Mouse (Mus musculus) myocyte (in vitro differentiated cells): ENCODE results near the gene Gm379. TPM values are rescaled to one million over a fixed set of nuclear protein-coding genes. Genes with fewer than 3 reads are reported as not detected.

Source experiments
- H3K27me3 ChIP-seq: one replicate; pipeline ENCODE4 v1.6.1; 2011; ENCODE audit not compliant: control insufficient read depth, insufficient read depth, insufficient read length
- H3K36me3 ChIP-seq: one replicate; pipeline ENCODE4 v1.6.1; 2011; ENCODE audit not compliant: control insufficient read depth, insufficient read depth
- H3K4me2 ChIP-seq: one replicate; pipeline ENCODE4 v1.6.1; 2011; ENCODE audit warnings: low read depth, control low read depth
- H3K4me3 ChIP-seq: one replicate; pipeline ENCODE4 v1.5.1; 2011; ENCODE audit warnings: mild to moderate bottlenecking, control low read depth, moderate library complexity
- H3K79me2 ChIP-seq: one replicate; pipeline ENCODE4 v1.6.1; 2011; ENCODE audit not compliant: control insufficient read depth, insufficient read depth
- H3ac ChIP-seq: one replicate; pipeline ENCODE4 v1.6.1; 2011; ENCODE audit not compliant: control insufficient read depth, insufficient read length
- CEBPB ChIP-seq: IDR thresholded peaks from 2 replicates; pipeline ENCODE4 v1.6.1; 2011; ENCODE audit warnings: mild to moderate bottlenecking, moderate library complexity; ENCODE audit not compliant: poor library complexity, insufficient read depth, severe bottlenecking
- E2F4 ChIP-seq: IDR thresholded peaks from one replicate; pipeline ENCODE4 v1.6.1; 2011; ENCODE audit warnings: mild to moderate bottlenecking, control low read depth, moderate library complexity; ENCODE audit not compliant: insufficient read depth
- MAX ChIP-seq: IDR thresholded peaks from one replicate; pipeline ENCODE4 v1.6.1; 2011; ENCODE audit warnings: low read depth, mild to moderate bottlenecking, control low read depth
- MYOD1 ChIP-seq, 3 experiments: IDR thresholded peaks; one replicate each; pipeline ENCODE4 v1.6.1; 2011; ENCODE audit warnings: control low read depth in 2 of 3, low read depth in 2 of 3, mild to moderate bottlenecking in 2 of 3, moderate library complexity in 1 of 3; ENCODE audit not compliant: insufficient read length in 2 of 3, control insufficient read depth in 1 of 3
- MYOG ChIP-seq, 3 experiments: IDR thresholded peaks; one replicate each; pipeline ENCODE4 v1.6.1; 2011; ENCODE audit warnings: control low read depth in 2 of 3, low read depth in 2 of 3, mild to moderate bottlenecking in 2 of 3; ENCODE audit not compliant: insufficient read length in 2 of 3, control insufficient read depth in 1 of 3, insufficient read depth in 1 of 3
- POLR2A ChIP-seq: IDR thresholded peaks from one replicate; pipeline ENCODE4 v1.6.1; 2011; ENCODE audit warnings: low read depth, mild to moderate bottlenecking, control low read depth, moderate library complexity; ENCODE audit not compliant: insufficient read length
- POLR2AphosphoS2 ChIP-seq: IDR thresholded peaks from one replicate; pipeline ENCODE4 v1.6.1; 2011; ENCODE audit warnings: low read depth, control low read depth; ENCODE audit not compliant: insufficient read length
- REST ChIP-seq: IDR thresholded peaks from one replicate; pipeline ENCODE4 v1.6.1; 2011; ENCODE audit warnings: mild to moderate bottlenecking, control low read depth, moderate library complexity; ENCODE audit not compliant: insufficient read depth, insufficient read length
- SRF ChIP-seq: IDR thresholded peaks from one replicate; pipeline ENCODE4 v1.6.1; 2011; ENCODE audit warnings: low read depth; ENCODE audit not compliant: control insufficient read depth, insufficient read length
- TCF12 ChIP-seq: IDR thresholded peaks from one replicate; pipeline ENCODE4 v1.6.1; 2011; ENCODE audit warnings: mild to moderate bottlenecking, control low read depth; ENCODE audit not compliant: poor library complexity, insufficient read depth, severe bottlenecking
- TCF3 ChIP-seq: IDR thresholded peaks from one replicate; pipeline ENCODE4 v1.6.1; 2011; ENCODE audit warnings: low read depth, control low read depth; ENCODE audit not compliant: insufficient read length
- USF1 ChIP-seq: IDR thresholded peaks from one replicate; pipeline ENCODE4 v1.6.1; 2011; ENCODE audit warnings: low read depth, mild to moderate bottlenecking, control low read depth, moderate library complexity
- polyA plus RNA-seq: library from polyadenylated mRNA; unstranded; fragments of >200 nt; fragmentation: generic; extraction: Trizol; gene quantifications from one replicate; pipeline ENCODE4 v1.2.1, GENCODE M21; 2012; ENCODE audit warnings: missing spikeins

The Gm379 gene
- 0.05 TPM for polyA plus RNA-seq

DNA sequence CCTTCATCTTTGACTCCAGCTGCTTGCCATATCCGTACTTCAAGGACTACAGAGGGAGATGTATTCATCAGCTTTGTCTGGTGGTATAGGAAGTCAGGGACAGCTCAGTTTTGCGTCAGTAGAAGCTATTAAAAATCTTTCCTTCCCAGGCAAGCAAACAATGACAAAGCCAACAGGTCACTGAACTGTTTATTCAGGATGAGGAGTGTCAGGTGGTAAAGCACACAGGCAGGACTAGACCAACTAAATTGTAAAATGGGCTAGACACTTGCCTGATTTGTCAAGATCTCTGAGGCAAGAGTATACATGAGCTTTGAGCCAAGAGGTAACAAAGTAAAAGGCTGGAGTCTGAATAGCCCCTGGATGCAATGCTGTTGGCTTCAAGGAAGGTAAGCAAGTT, at the start of gene Gm379:
Gm379 (minus strand) TSS at position 7 of the 400 bp plus-strand sequence.
- no peak within 1 kb of the TSS for H3ac ChIP-seq
- H3K4me2 ChIP-seq = no peak within 1 kb of the TSS
- H3K79me2 ChIP-seq = no peaks in the 10 kb centered on the region
- no peaks in the 10 kb centered on the region for H3K36me3 ChIP-seq
- no peak within 1 kb of the TSS for H3K4me3 ChIP-seq
- H3K27me3 ChIP-seq = no peaks in the 10 kb centered on the region
- no peak for TF ChIP-seq CEBPB
- TF ChIP-seq TCF12 = no peak
- TF ChIP-seq POLR2AphosphoS2 = no peak
- TF ChIP-seq TCF3 = no peak
- TF ChIP-seq REST = no peak
- no peak for TF ChIP-seq MYOD1 (IDR thresholded peaks at IDR 0.05; ENCODE audit: control insufficient read depth in 1 of 3, insufficient read length in 2 of 3, low read depth in 2 of 3)

DNA sequence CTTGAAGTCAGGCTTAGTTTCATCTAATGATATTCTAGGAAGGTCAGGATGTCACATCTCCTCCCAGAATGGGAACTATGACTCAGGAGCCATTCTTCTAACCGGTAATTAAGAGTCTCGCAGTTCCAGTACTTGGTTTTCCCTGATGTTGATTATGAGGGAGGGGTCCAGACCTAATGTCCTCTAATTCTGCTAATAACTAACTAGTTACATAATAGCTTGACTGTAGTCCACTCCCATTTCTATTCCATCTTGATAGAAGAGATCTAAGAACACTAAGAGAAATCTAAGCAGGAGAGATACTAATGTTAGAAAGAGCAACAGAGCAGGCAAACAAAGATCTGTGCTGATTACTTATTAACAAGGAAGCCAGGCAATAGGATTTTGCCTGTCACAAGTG, 39.6 kb upstream of the Gm379 start:
- H3K36me3 ChIP-seq = no peaks in the 10 kb centered on the region
- no peak overlapping the region for H3K4me3 ChIP-seq
- TF ChIP-seq POLR2AphosphoS2 (no peak), MYOD1 (IDR thresholded peaks at IDR 0.05; ENCODE audit: control insufficient read depth in 1 of 3, insufficient read length in 2 of 3, low read depth in 2 of 3) (no peak), TCF3 (no peak), SRF (no peak), MYOG (IDR thresholded peaks at IDR 0.05; ENCODE audit: control insufficient read depth in 1 of 3, insufficient read depth in 1 of 3, insufficient read length in 2 of 3, low read depth in 2 of 3) (no peak), TCF12 (no peak), USF1 (no peak), POLR2A (no peak)
- H3K27me3 ChIP-seq = no peaks in the 10 kb centered on the region
- H3ac ChIP-seq = no peak overlapping the region
- no peaks in the 10 kb centered on the region for H3K79me2 ChIP-seq
- no peak overlapping the region for H3K4me2 ChIP-seq

DNA sequence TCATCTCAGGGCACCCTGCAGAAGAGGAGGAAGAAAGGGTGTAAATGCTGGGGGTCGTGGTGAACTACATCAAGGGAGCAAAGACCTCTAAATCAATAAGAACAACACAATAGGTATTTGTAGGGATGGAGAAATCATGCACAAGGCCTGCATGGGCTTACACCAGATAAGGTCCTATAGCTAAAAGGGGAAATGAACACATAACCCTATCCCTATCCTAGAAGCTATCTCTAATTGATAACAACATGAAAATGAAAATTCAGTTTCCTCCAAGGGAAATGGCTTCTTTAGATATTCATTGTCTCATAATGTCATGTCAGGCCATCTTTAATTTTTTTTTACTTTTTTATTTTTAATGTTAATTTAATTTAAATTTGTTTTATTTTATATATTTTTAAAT, 4.2 kb upstream of the Gm379 start:
- TF ChIP-seq CEBPB = no peak
- TF ChIP-seq REST = no peak
- no peak for TF ChIP-seq MYOD1 (IDR thresholded peaks at IDR 0.05; ENCODE audit: control insufficient read depth in 1 of 3, insufficient read length in 2 of 3, low read depth in 2 of 3)
- no peak for TF ChIP-seq TCF3
- TF ChIP-seq POLR2AphosphoS2 = no peak
- no peak for TF ChIP-seq POLR2A
- no peak for TF ChIP-seq MYOG (IDR thresholded peaks at IDR 0.05; ENCODE audit: control insufficient read depth in 1 of 3, insufficient read depth in 1 of 3, insufficient read length in 2 of 3, low read depth in 2 of 3)
- TF ChIP-seq MAX = no peak
- no peak for TF ChIP-seq USF1
- TF ChIP-seq TCF12 = no peak
- no peak overlapping the region for H3ac ChIP-seq
- no peaks in the 10 kb centered on the region for H3K79me2 ChIP-seq
- no peaks in the 10 kb centered on the region for H3K27me3 ChIP-seq
- H3K4me2 ChIP-seq = no peak overlapping the region
- H3K36me3 ChIP-seq = no peaks in the 10 kb centered on the region
- no peak overlapping the region for H3K4me3 ChIP-seq

DNA sequence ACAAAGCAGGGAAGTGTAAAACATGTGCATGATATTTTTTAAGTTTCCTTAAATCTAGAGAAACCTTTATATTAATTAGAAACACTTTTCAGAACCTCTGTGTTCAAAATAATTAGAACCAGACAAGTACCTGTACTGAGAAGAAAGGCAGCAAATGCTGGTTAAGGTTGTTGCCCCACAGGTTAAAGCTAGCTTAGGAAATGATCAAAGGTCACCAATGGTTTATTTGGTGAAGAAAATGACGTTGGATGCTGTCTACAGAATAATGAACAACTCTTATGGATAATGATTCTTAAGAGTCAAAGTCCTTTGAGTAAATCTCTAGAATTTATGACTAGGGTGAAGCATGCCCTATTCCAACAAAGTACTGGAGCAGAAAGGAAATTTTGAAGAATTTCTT, 42.7 kb downstream of the Gm379 start:
- H3K4me2 ChIP-seq = no peak overlapping the region
- no peaks in the 10 kb centered on the region for H3K79me2 ChIP-seq
- no peak overlapping the region for H3K4me3 ChIP-seq
- H3ac ChIP-seq = no peak overlapping the region
- no peaks in the 10 kb centered on the region for H3K27me3 ChIP-seq
- no peak for TF ChIP-seq REST
- TF ChIP-seq POLR2AphosphoS2 = no peak
- TF ChIP-seq TCF12 = no peak
- TF ChIP-seq TCF3 = no peak
- no peak for TF ChIP-seq E2F4
- no peak for TF ChIP-seq MYOD1 (IDR thresholded peaks at IDR 0.05; ENCODE audit: control insufficient read depth in 1 of 3, insufficient read length in 2 of 3, low read depth in 2 of 3)
- TF ChIP-seq SRF = no peak
- TF ChIP-seq MYOG (IDR thresholded peaks at IDR 0.05; ENCODE audit: control insufficient read depth in 1 of 3, insufficient read depth in 1 of 3, insufficient read length in 2 of 3, low read depth in 2 of 3) = no peak
- TF ChIP-seq MAX = no peak
- no peak for TF ChIP-seq USF1
- TF ChIP-seq CEBPB = no peak
- TF ChIP-seq POLR2A = no peak
- no peaks in the 10 kb centered on the region for H3K36me3 ChIP-seq

DNA sequence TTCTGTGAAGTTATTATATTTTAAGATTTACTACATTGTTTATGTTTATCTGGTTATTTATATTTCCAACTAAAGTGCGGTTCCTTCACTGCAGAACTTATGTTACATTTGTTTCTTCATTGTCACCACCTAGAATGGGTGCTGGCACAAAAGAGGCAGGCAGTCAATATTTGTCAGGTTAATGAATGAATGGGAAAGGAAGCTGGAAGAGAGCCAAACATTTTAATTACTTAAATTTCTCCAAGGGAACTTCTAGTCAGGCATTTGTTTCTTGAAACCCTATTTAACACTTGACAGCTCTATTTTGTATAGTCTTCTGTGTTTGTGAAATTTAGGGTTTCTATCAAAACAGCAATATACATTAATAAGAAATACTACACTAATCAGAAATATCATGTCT, 43.8 kb downstream of the Gm379 start:
- Histone ChIP-seq H3K27me3 (no peaks in the 10 kb centered on the region), H3K4me2 (no peak overlapping the region), H3ac (no peak overlapping the region), H3K36me3 (no peaks in the 10 kb centered on the region), H3K4me3 (no peak overlapping the region), H3K79me2 (no peaks in the 10 kb centered on the region)
- TF ChIP-seq REST = no peak
- TF ChIP-seq MAX = no peak
- no peak for TF ChIP-seq USF1
- TF ChIP-seq TCF3 = no peak
- TF ChIP-seq MYOD1 (IDR thresholded peaks at IDR 0.05; ENCODE audit: control insufficient read depth in 1 of 3, insufficient read length in 2 of 3, low read depth in 2 of 3) = no peak
- TF ChIP-seq CEBPB = no peak
- TF ChIP-seq MYOG (IDR thresholded peaks at IDR 0.05; ENCODE audit: control insufficient read depth in 1 of 3, insufficient read depth in 1 of 3, insufficient read length in 2 of 3, low read depth in 2 of 3) = no peak
- TF ChIP-seq SRF = no peak
- no peak for TF ChIP-seq POLR2A
- TF ChIP-seq TCF12 = no peak
- no peak for TF ChIP-seq POLR2AphosphoS2

Other genes with a start within 250 kb of the Gm379 start
- gene Brwd3, start 169.5 kb upstream of the Gm379 start, polyA plus RNA-seq = 0.62 TPM